Mouse (Mus musculus) MEL (cell line): Measurements from ENCODE around the gene Foxo6. TPM values are rescaled to one million over a fixed set of nuclear protein-coding genes. Genes with fewer than 3 reads are reported as not detected.

ENCODE experiments used
- DNase-seq: peaks from one replicate; pipeline ENCODE4 v3.0.0; 2011; ENCODE audit warnings: low read depth, low spot score
- H3K27ac ChIP-seq: 2 replicates; pipeline ENCODE4 v1.5.1; 2012; ENCODE audit warnings: low read depth, mild to moderate bottlenecking, control low read depth, low read length, moderate library complexity; ENCODE audit not compliant: control insufficient read depth
- H3K27me3 ChIP-seq, 2 experiments: fragments of 150-350 bp in 1 of 2; sonication (generic) in 1 of 2; 2 replicates each; pipeline ENCODE4 v1.6.1; 2012; ENCODE audit warnings: low read length in 2 of 2, mild to moderate bottlenecking in 2 of 2, improper control_type of control experiment in 1 of 2, moderate library complexity in 1 of 2; ENCODE audit not compliant: insufficient read depth in 2 of 2, control insufficient read depth in 1 of 2
- H3K36me3 ChIP-seq, 2 experiments: 2 replicates each; pipeline ENCODE4 v1.6.1; 2012 to 2014; ENCODE audit warnings: low read length in 2 of 2, improper control_type of control experiment in 1 of 2, inconsistent platforms in 1 of 2, mild to moderate bottlenecking in 1 of 2; ENCODE audit not compliant: insufficient read depth in 2 of 2, control insufficient read depth in 1 of 2
- H3K4me1 ChIP-seq, 2 experiments: fragments of 150-350 bp in 1 of 2; sonication (generic) in 1 of 2; 2 replicates each; pipeline ENCODE4 v1.6.1; 2012; ENCODE audit warnings: low read length in 2 of 2, improper control_type of control experiment in 1 of 2, mild to moderate bottlenecking in 1 of 2; ENCODE audit not compliant: insufficient read depth in 2 of 2, control insufficient read depth in 1 of 2
- H3K4me3 ChIP-seq, 2 experiments: fragments of 150-350 bp in 1 of 2; sonication (generic) in 1 of 2; 2 replicates each; pipeline ENCODE4 v1.5.1; 2012; ENCODE audit warnings: low read depth in 2 of 2, low read length in 2 of 2, mild to moderate bottlenecking in 2 of 2, moderate library complexity in 2 of 2, control low read depth in 1 of 2, improper control_type of control experiment in 1 of 2; ENCODE audit not compliant: control insufficient read depth in 1 of 2, insufficient read depth in 1 of 2
- H3K79me2 ChIP-seq: 2 replicates; pipeline ENCODE4 v1.6.1; 2012; ENCODE audit warnings: mild to moderate bottlenecking, low read length, moderate library complexity; ENCODE audit not compliant: control insufficient read depth, poor library complexity, insufficient read depth
- H3K9ac ChIP-seq: 2 replicates; pipeline ENCODE4 v1.6.1; 2012; ENCODE audit warnings: low read depth, mild to moderate bottlenecking, control low read depth, low read length, moderate library complexity; ENCODE audit not compliant: control insufficient read depth, poor library complexity, severe bottlenecking
- H3K9me3 ChIP-seq: fragments of 150-350 bp; sonication (generic); replicated peaks from 2 replicates; pipeline ENCODE4 v1.6.1; 2012; ENCODE audit warnings: mild to moderate bottlenecking, low read length, improper control_type of control experiment, moderate library complexity; ENCODE audit not compliant: insufficient read depth
- CHD1 ChIP-seq: IDR thresholded peaks from 2 replicates; pipeline ENCODE4 v1.6.1; 2012; ENCODE audit warnings: low read depth, mild to moderate bottlenecking, inconsistent platforms, low read length, improper control_type of control experiment
- EP300 ChIP-seq, 2 experiments: IDR thresholded peaks; 2 replicates each; pipeline ENCODE4 v1.6.1; 2011; ENCODE audit warnings: improper control_type of control experiment in 2 of 2, low read length in 2 of 2, low read depth in 1 of 2, mild to moderate bottlenecking in 1 of 2
- GABPA ChIP-seq: IDR thresholded peaks from 2 replicates; pipeline ENCODE4 v1.6.1; 2012; ENCODE audit warnings: low read depth, mild to moderate bottlenecking, inconsistent platforms, low read length, improper control_type of control experiment, moderate library complexity
- HCFC1 ChIP-seq: IDR thresholded peaks from 2 replicates; pipeline ENCODE4 v1.6.1; 2012; ENCODE audit warnings: low read depth, mild to moderate bottlenecking, inconsistent platforms, low read length, improper control_type of control experiment, moderate library complexity
- MAX ChIP-seq: IDR thresholded peaks from 2 replicates; pipeline ENCODE4 v1.6.1; 2011; ENCODE audit warnings: low read length, improper control_type of control experiment
- MAZ ChIP-seq: IDR thresholded peaks from 2 replicates; pipeline ENCODE4 v1.6.1; 2012; ENCODE audit warnings: low read depth, mild to moderate bottlenecking, inconsistent platforms, low read length, improper control_type of control experiment
- MXI1 ChIP-seq: IDR thresholded peaks from 2 replicates; pipeline ENCODE4 v1.6.1; 2011; ENCODE audit warnings: mild to moderate bottlenecking, low read depth, low read length, improper control_type of control experiment
- NELFE ChIP-seq: IDR thresholded peaks from 2 replicates; pipeline ENCODE4 v1.6.1; 2011; ENCODE audit warnings: low read depth, low read length, improper control_type of control experiment
- RAD21 ChIP-seq: IDR thresholded peaks from 2 replicates; pipeline ENCODE4 v1.6.1; 2011; ENCODE audit warnings: mild to moderate bottlenecking, low read depth, low read length, improper control_type of control experiment
- SIN3A ChIP-seq: IDR thresholded peaks from 2 replicates; pipeline ENCODE4 v1.6.1; 2012; ENCODE audit warnings: low read length, improper control_type of control experiment, inconsistent platforms
- SMC3 ChIP-seq: IDR thresholded peaks from 2 replicates; pipeline ENCODE4 v1.6.1; 2011; ENCODE audit warnings: low read depth, low read length, improper control_type of control experiment
- TCF12 ChIP-seq: IDR thresholded peaks from 2 replicates; pipeline ENCODE4 v1.6.1; 2014; ENCODE audit warnings: low read depth, mild to moderate bottlenecking, inconsistent platforms, low read length, improper control_type of control experiment, moderate library complexity
- UBTF ChIP-seq: IDR thresholded peaks from 2 replicates; pipeline ENCODE4 v1.6.1; 2012; ENCODE audit warnings: low read depth, mild to moderate bottlenecking, inconsistent platforms, low read length, improper control_type of control experiment, moderate library complexity, borderline replicate concordance; ENCODE audit not compliant: insufficient read depth
- ZC3H11A ChIP-seq: IDR thresholded peaks from 2 replicates; pipeline ENCODE4 v1.6.1; 2012; ENCODE audit warnings: low read depth, mild to moderate bottlenecking, inconsistent platforms, low read length, improper control_type of control experiment
- ZMIZ1 ChIP-seq: IDR thresholded peaks from 2 replicates; pipeline ENCODE4 v1.6.1; 2012; ENCODE audit warnings: low read depth, mild to moderate bottlenecking, inconsistent platforms, low read length, improper control_type of control experiment, moderate library complexity
- polyA plus RNA-seq, 2 experiments: library from polyadenylated mRNA; stranded (reverse) in 1 of 2; unstranded in 1 of 2; fragments of >175 nt in 1 of 2; fragments of >200 nt in 1 of 2; gene quantifications; 2 replicates each; pipeline versions ENCODE4 v1.2.1 to v1.2.4; 2012; ENCODE audit warnings: low replicate concordance in 2 of 2, low read depth in 1 of 2; ENCODE audit not compliant: insufficient read length in 2 of 2, insufficient read depth in 1 of 2, missing spikeins in 1 of 2
- total RNA-seq: library from RNA; depleted of rRNA; stranded (reverse); fragments of 300-350 nt; gene quantifications from 2 replicates; pipeline ENCODE4 v1.2.3, GENCODE M21; 2012

Foxo6 gene
- total and polyA plus RNA-seq, 3 experiments = 0.31 to 3.4 TPM; not detected in 1

DNA sequence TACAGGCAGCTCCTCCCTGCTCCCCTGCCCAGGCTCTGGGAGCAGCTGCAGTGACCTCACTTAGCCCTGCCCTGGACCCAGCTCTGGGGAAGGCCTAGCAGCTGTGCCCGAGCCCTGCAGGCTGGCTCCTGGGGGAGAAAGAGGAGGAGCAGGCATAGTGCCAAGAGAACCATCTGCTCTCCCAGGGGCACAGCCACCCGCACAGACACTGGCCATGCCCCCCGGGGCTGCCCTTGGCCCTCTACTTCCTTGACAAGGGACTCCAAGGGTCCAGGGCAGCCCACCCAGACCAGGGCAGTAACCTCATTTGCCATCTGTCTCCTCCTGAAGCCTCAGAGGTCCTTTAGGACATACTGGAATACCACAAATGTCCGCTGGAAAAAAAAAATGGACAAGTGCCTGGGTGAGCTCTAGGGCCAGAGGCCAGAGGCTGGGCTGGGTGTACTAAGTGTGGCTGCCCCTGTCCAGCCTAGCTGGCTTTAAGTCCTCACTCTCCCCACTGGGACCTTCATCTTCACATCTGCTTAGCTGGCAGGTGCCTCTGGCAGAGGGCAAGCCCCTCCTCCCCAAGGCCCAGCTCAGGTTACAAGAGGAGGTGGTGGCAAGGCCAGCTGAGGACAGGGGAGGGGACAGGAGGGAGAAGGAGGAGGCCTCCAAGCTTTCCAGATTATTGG is 9.8 kb downstream of the Foxo6 start:
- Histone ChIP-seq H3K4me3 (no peak overlapping the region), H3K9ac (no peak overlapping the region), H3K36me3 (no peaks in the 10 kb centered on the region), H3K4me1 (peaks cover 0 to 4% of the 10 kb centered on the region in 2 experiments; a peak in 1 of 4 replicates), H3K27ac (no peak overlapping the region), H3K79me2 (no peaks in the 10 kb centered on the region), H3K9me3 (no peaks in the 10 kb centered on the region), H3K27me3 (no peaks in the 10 kb centered on the region)
- no peak for DNase-seq
- no peak for TF ChIP-seq ZC3H11A
- no peak for TF ChIP-seq MAZ
- no peak for TF ChIP-seq SIN3A
- TF ChIP-seq HCFC1 = no peak
- no peak for TF ChIP-seq GABPA
- TF ChIP-seq CHD1 = no peak
- no peak for TF ChIP-seq MXI1

DNA sequence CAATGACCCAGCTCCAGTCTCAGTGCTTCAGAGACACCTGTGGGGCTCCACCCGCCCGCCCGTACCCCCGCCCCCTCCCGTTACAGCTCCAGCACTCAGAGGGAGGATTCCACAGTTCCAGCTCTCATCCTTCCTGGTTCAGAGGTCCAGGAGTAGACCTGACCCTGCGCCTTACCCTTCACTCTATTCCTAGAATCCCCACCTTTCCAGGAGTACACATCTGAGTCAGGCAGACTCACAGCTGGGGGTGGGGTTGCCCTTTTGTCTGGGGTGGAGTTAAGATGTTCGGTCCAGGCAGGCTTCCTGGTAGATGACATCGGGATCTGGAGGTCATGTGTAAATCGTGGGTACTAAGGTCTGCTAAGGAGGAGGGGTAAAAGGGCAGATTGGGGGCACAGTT is 11.7 kb downstream of the Foxo6 start:
- TF ChIP-seq ZMIZ1 (no peak), MXI1 (no peak), SMC3 (no peak)
- Histone ChIP-seq H3K9ac (no peak overlapping the region), H3K36me3 (no peaks in the 10 kb centered on the region), H3K27me3 (no peaks in the 10 kb centered on the region), H3K79me2 (no peaks in the 10 kb centered on the region), H3K9me3 (no peaks in the 10 kb centered on the region), H3K27ac (no peak overlapping the region), H3K4me3 (no peak overlapping the region), H3K4me1 (no peaks in the 10 kb centered on the region)
- no peak for DNase-seq

DNA sequence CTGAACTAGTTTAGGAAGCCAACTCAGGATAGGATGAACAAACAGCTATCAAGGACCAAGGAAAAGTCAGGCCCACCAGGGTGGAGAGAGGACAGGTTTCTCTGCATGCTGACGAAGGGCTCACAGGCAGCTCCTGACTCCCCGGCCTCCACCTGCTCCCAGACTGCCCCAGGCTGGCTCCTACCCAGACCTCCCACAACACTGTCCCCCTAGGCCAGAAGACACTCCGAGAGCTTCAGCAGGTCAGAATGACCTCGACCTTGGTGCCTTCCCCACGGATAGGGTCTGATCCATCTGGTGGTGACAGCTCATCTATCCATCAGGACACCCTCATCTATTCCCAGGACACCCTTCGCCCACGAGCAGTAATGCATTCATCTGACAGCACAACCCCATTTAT is 13.6 kb downstream of the Foxo6 start:
- no peaks in the 10 kb centered on the region for H3K27me3 ChIP-seq

More for the DNA sequence above, 13.6 kb downstream of the Foxo6 start:
- Histone ChIP-seq H3K9ac (no peak overlapping the region), H3K4me3 (no peak overlapping the region), H3K79me2 (no peaks in the 10 kb centered on the region), H3K4me1 (no peaks in the 10 kb centered on the region), H3K36me3 (no peaks in the 10 kb centered on the region), H3K9me3 (no peaks in the 10 kb centered on the region), H3K27ac (no peak overlapping the region)
- no peak for DNase-seq
- TF ChIP-seq EP300 (IDR thresholded peaks at IDR 0.05; ENCODE audit: low read depth in 1 of 2, low read length in 2 of 2) = no peak
- no peak for TF ChIP-seq MAX
- TF ChIP-seq NELFE = no peak
- TF ChIP-seq TCF12 = no peak
- no peak for TF ChIP-seq RAD21
- TF ChIP-seq UBTF = no peak
